Mouse (Mus musculus): ENCODE results near the gene Pglyrp1. TPM values are rescaled to one million over a fixed set of nuclear protein-coding genes. Genes with fewer than 3 reads are reported as not detected.

The Pglyrp1 gene
- total RNA-seq, 1 experiment from 2014 or later, result 139 TPM

- peak; percentile 78 for ATAC-seq (replicated peaks; ENCODE audit: insufficient number of reproducible peaks, low FRiP score, low TSS enrichment, poor library complexity, severe bottlenecking)
Measured at GRCm38 (mm10) chr7:18883991-18884744, 13.0 kb downstream of the Pglyrp1 start.

- peak; percentile 37 for ATAC-seq (replicated peaks; ENCODE audit: insufficient number of reproducible peaks, low FRiP score, low TSS enrichment, poor library complexity, severe bottlenecking)
Measured at GRCm38 (mm10) chr7:18884745-18885422, 13.8 kb downstream of the Pglyrp1 start.

DNA sequence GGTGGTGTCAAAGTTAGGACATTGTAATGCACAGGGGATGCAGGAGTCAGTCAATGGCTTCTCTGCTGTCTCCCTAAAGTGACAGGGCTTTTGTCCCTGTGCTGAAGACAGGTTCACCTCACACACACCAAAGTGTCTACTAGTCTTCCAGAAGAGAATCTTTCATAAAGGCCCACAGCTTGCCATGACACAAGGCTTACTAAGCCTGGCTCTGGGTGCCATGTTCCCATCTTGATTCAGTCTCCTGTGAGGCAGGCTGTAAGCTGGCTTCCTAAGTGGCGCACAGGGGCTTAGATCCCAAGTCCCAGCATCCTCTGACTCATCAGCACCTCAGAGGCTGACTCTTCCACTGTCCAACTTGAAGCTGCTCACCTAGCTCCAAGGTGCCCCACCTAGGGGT is 15.8 kb downstream of the Pglyrp1 start:
- ATAC-seq (replicated peaks; ENCODE audit: insufficient number of reproducible peaks, low FRiP score, low TSS enrichment, poor library complexity, severe bottlenecking), result no peak

DNA sequence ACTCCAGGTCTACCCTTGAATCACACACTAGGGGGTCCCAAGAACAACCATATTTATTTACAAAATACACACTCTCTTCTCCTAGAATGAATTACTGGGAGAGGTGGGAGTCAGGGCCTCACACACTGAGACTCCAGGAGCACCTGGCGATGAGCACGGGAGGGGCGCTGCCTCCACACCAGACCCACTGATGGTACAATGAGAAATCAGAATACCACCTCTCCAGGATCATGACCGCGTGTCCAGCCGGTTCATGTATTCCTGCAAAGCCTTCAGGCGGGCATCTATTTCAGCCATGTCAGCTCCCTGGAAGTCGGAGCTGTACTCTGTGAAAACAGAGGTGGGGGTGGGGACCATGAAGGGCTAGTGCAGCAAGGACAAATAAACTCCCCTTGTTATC is 19.7 kb downstream of the Pglyrp1 start:
- no peak for ATAC-seq (replicated peaks; ENCODE audit: insufficient number of reproducible peaks, low FRiP score, low TSS enrichment, poor library complexity, severe bottlenecking)

DNA sequence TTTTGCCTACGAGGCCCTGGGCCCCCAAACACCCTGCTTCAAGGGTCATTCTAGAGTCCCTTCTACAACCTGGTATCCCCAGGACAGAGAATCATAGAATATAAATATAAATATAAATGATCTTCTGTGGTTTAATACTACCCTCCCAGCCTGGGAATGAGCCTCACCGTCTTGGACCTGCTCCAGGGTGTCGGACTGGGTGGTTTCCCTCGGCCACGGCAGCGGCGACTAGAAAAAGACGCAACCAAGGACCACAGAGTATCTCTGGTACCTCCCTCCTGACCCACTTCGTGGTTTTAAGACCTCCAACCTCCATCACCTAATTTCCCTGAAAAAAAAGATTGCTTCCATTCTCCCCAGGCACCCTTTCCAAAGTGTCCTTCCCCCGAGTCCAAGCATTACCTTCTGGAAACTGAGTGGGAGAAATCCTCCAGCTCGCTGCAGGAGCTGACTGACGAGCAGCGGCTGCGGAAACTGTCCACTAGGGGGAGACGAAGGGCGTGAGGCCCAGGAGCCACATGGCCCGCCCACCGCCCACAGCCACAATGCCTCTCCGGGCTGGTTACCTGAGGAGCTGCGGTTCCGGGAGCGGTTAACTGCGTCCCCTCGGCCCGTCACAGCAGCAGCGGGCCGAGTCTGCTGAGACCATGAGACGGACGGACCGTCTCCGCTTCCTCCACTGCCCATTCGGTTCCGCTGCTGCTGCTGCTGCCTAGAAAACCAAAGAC is 20.9 kb downstream of the Pglyrp1 start:
- peak; percentile 85 for ATAC-seq (replicated peaks; ENCODE audit: insufficient number of reproducible peaks, low FRiP score, low TSS enrichment, poor library complexity, severe bottlenecking)

- ATAC-seq (replicated peaks; ENCODE audit: insufficient number of reproducible peaks, low FRiP score, low TSS enrichment, poor library complexity, severe bottlenecking), result no peak
Measured at GRCm38 (mm10) chr7:18893009-18893408, 21.9 kb downstream of the Pglyrp1 start.

GRCm38 (mm10) chr7:18893651-18894430 is 22.7 kb downstream of the Pglyrp1 start:
- ATAC-seq (replicated peaks; ENCODE audit: insufficient number of reproducible peaks, low FRiP score, low TSS enrichment, poor library complexity, severe bottlenecking), result no peak

DNA sequence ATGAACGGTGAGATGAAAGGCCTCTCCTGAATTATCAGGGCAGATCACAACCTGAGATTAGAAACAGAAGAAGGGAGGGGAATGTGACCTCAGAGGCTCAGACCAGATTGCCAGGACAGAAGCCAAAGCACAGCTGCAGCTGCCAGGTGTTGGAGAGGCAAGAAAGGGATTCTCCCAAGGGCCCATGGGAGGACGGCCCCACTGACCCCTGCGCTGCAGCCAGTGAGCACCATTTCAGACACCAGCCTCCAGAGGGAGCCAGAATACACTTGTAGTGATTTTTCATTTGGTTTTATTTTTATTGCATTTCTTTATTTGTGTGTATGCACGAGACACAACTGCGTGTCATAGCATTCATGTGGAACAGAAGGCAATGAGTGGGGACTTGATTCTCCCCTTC is 25.4 kb downstream of the Pglyrp1 start:
- ATAC-seq (replicated peaks; ENCODE audit: insufficient number of reproducible peaks, low FRiP score, low TSS enrichment, poor library complexity, severe bottlenecking), result no peak

GRCm38 (mm10) chr7:18900513-18900912 is 29.4 kb downstream of the Pglyrp1 start:
- no peak for ATAC-seq (replicated peaks; ENCODE audit: insufficient number of reproducible peaks, low FRiP score, low TSS enrichment, poor library complexity, severe bottlenecking)

GRCm38 (mm10) chr7:18902486-18902885 is 31.4 kb downstream of the Pglyrp1 start:
- no peak for ATAC-seq (replicated peaks; ENCODE audit: insufficient number of reproducible peaks, low FRiP score, low TSS enrichment, poor library complexity, severe bottlenecking)

- no peak for ATAC-seq (replicated peaks; ENCODE audit: insufficient number of reproducible peaks, low FRiP score, low TSS enrichment, poor library complexity, severe bottlenecking)
Measured at GRCm38 (mm10) chr7:18904971-18905370, 33.8 kb downstream of the Pglyrp1 start.

DNA sequence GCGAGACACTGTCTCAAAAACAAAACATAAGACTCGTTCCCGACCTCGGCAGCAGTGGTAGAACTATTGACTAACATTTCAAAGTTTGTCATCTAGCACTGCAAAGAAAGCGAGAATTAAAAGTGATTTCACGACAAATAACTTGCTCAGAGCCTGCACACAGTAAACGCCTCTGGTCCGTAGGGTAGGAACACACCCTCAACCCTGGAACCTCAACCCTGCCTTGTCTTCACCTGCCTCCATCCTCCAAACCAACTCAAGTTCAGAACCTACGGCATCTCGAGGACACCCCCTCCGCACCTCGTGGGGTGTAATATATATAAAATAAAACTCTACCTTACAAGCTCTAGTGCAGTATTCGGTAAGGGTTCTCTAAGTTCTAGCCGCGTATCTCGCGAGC is 38.7 kb downstream of the Pglyrp1 start:
- no peak for ATAC-seq (replicated peaks; ENCODE audit: insufficient number of reproducible peaks, low FRiP score, low TSS enrichment, poor library complexity, severe bottlenecking)

- peak; percentile 99 for ATAC-seq (replicated peaks; ENCODE audit: insufficient number of reproducible peaks, low FRiP score, low TSS enrichment, poor library complexity, severe bottlenecking)
Measured at GRCm38 (mm10) chr7:18910241-18910831, 39.2 kb downstream of the Pglyrp1 start, which contains the start of gene Ccdc61. Gene Ccdc61, minus strand, starts transcription at chr7:18910415.

DNA sequence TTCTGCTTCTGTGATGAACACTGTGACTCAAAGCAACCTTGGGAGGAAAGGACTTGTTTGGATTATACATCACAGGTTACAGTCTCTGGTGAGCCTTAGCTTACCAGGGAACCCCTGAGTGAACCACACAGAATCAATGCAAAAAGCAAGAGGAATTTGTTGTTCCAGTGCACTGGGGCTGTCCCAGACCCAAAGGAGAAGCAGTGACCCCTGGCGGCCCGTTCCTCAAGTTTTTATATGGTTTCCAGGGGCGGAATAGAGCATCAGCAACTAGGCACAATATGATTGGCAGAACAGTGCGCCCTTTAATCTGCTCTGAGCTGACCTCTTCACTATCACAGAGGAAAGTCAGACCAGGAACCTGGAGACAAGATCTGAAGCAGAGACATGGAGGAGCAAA is 45.1 kb downstream of the Pglyrp1 start:
- ATAC-seq (replicated peaks; ENCODE audit: insufficient number of reproducible peaks, low FRiP score, low TSS enrichment, poor library complexity, severe bottlenecking), result no peak

GRCm38 (mm10) chr7:18917931-18918330 is 46.8 kb downstream of the Pglyrp1 start:
- no peak for ATAC-seq (replicated peaks; ENCODE audit: insufficient number of reproducible peaks, low FRiP score, low TSS enrichment, poor library complexity, severe bottlenecking)

GRCm38 (mm10) chr7:18921069-18921468 is 49.9 kb downstream of the Pglyrp1 start:
- no peak for ATAC-seq (replicated peaks; ENCODE audit: insufficient number of reproducible peaks, low FRiP score, low TSS enrichment, poor library complexity, severe bottlenecking)

- ATAC-seq (replicated peaks; ENCODE audit: insufficient number of reproducible peaks, low FRiP score, low TSS enrichment, poor library complexity, severe bottlenecking), result no peak
Measured at GRCm38 (mm10) chr7:18922807-18923206, 51.7 kb downstream of the Pglyrp1 start.

DNA sequence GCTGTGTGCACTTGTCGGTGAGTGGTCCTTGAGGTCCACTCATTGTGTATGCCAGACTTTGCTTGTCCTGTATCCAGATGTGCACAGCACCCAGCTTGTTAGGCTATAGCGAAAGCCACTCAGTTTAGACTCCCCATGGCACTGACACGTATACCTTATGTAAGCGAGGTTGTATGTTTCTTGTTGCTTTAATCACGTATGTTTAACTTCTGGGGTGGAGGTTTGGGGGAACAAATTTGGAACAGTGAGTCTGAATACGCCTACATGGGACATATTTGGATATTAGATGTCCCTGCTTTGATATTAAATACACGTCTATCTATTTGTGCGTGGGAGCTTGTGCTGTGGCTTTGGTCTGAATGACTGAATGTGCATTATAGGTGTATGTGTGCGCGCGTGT is 52.1 kb downstream of the Pglyrp1 start:
- no peak for ATAC-seq (replicated peaks; ENCODE audit: insufficient number of reproducible peaks, low FRiP score, low TSS enrichment, poor library complexity, severe bottlenecking)

All from monocyte, adult 5-6 weeks (primary cell).